Mouse (Mus musculus) adipocyte (in vitro differentiated cells): ENCODE data around the gene Trim26.
"Not testable (repeated sequence)": the region's sequence is repeated elsewhere in the genome, so short reads cannot be mapped to it uniquely, and the experiment has no call there.

ENCODE experiments used
- DNase-seq: peaks from one replicate; pipeline ENCODE4 v3.0.0-alpha.2; 2016; ENCODE audit warnings: low spot score

The Trim26 gene

GRCm38 (mm10) chr17:36851627-36852026, 14.7 kb downstream of the Trim26 start:
- DNase-seq = no peak

GRCm38 (mm10) chr17:36855484-36855883, 18.6 kb downstream of the Trim26 start:
- no peak for DNase-seq

GRCm38 (mm10) chr17:36856236-36856635, 19.3 kb downstream of the Trim26 start:
- peak; percentile 45 for DNase-seq

GRCm38 (mm10) chr17:36858181-36858580, 21.2 kb downstream of the Trim26 start:
- no peak for DNase-seq

- DNase-seq = no peak
Observed at GRCm38 (mm10) chr17:36861680-36862079, 24.7 kb downstream of the Trim26 start.

- no peak for DNase-seq
Observed at GRCm38 (mm10) chr17:36866719-36867527, 30.0 kb downstream of the Trim26 start, which contains the start of gene Trim15. TSS of gene Trim15 (minus strand) at chr17:36867210.

- DNase-seq = no peak
Observed at GRCm38 (mm10) chr17:36868836-36869235, 31.9 kb downstream of the Trim26 start.

GRCm38 (mm10) chr17:36869284-36869954, 32.5 kb downstream of the Trim26 start, which contains the start of gene Trim10:
TSS of gene Trim10 (plus strand) at chr17:36869574.
- no peak for DNase-seq

- no peak for DNase-seq
Observed at GRCm38 (mm10) chr17:36869955-36870810, 33.2 kb downstream of the Trim26 start.

GRCm38 (mm10) chr17:36874636-36875035, 37.7 kb downstream of the Trim26 start:
- no peak for DNase-seq

- DNase-seq = no peak
Observed at GRCm38 (mm10) chr17:36883350-36883749, 46.4 kb downstream of the Trim26 start.

- no peak for DNase-seq
Observed at GRCm38 (mm10) chr17:36885132-36885790, 48.3 kb downstream of the Trim26 start.

GRCm38 (mm10) chr17:36890073-36890903, 53.4 kb downstream of the Trim26 start, which contains the start of gene Trim40:
TSS of gene Trim40 (minus strand) at chr17:36890123.
- DNase-seq = no peak

- DNase-seq = not testable (repeated sequence)
Observed at GRCm38 (mm10) chr17:36891496-36891895, 54.6 kb downstream of the Trim26 start.

- DNase-seq = peak; percentile 75
Observed at GRCm38 (mm10) chr17:36892362-36892761, 55.4 kb downstream of the Trim26 start.

GRCm38 (mm10) chr17:36893387-36893786, 56.5 kb downstream of the Trim26 start:
- no peak for DNase-seq

- DNase-seq = peak; percentile 63
Observed at GRCm38 (mm10) chr17:36896583-36896982, 59.6 kb downstream of the Trim26 start.

- DNase-seq = no peak
Observed at GRCm38 (mm10) chr17:36897065-36897464, 60.1 kb downstream of the Trim26 start.

- DNase-seq = no peak
Observed at GRCm38 (mm10) chr17:36897552-36898205, 60.7 kb downstream of the Trim26 start, which contains the start of gene Trim31. TSS of gene Trim31 (plus strand) at chr17:36898118.

GRCm38 (mm10) chr17:36899376-36899775, 62.4 kb downstream of the Trim26 start:
- no peak for DNase-seq
